Mouse (Mus musculus): ENCODE results near the gene Frmpd3. TPM values are rescaled to one million over a fixed set of nuclear protein-coding genes. Genes with fewer than 3 reads are reported as not detected.

Gene Frmpd3
- polyA plus RNA-seq, 1 experiment: 0.11 TPM

GRCm38 (mm10) chrX:140437906-140438305, 95.8 kb downstream of the Frmpd3 start:
- TF ChIP-seq POLR2A (IDR thresholded peaks at IDR 0.05; ENCODE audit: borderline replicate concordance, extremely low read depth, low read depth, low read length) (no peak), CTCF (IDR thresholded peaks at IDR 0.05; ENCODE audit: insufficient read depth, low read length) (no peak)
- Histone ChIP-seq H3K4me1 (ENCODE audit: control insufficient read depth, insufficient read depth, low read length) (no peaks in the 10 kb centered on the region), H3K4me3 (replicated peaks; ENCODE audit: extremely low read depth, low read depth, low read length) (no peak overlapping the region)
- no peak for DNase-seq

GRCm38 (mm10) chrX:140445551-140445950, 103.5 kb downstream of the Frmpd3 start:
- TF ChIP-seq CTCF (IDR thresholded peaks at IDR 0.05; ENCODE audit: insufficient read depth, low read length): no peak
- TF ChIP-seq POLR2A (IDR thresholded peaks at IDR 0.05; ENCODE audit: borderline replicate concordance, extremely low read depth, low read depth, low read length): no peak
- H3K4me1 ChIP-seq (ENCODE audit: control insufficient read depth, insufficient read depth, low read length): no peaks in the 10 kb centered on the region; the same call in 1 of the 2 replicates
- DNase-seq: no peak
- H3K4me3 ChIP-seq (replicated peaks; ENCODE audit: extremely low read depth, low read depth, low read length): no peak overlapping the region
- WGBS: 71% methylated on average over 13 of the region's 13 CpGs

DNA sequence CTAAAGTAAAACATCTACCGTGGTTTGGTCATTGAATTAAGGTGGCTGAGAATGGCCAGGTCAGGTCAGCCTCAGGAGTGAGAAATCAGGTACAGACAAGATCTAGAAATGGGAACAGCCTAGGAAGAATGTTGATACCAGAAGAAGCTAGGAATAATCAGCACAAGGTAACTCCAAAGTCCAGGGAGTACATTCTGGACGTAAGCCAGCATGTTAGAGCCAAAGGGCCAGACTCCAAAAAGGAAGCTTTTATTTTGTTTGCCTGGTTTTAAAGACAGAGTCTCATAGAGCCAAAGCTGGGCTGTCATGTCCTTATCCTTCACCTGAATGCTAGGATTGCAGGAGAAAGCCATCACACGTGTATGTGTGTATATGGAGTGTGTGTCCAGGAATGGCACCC, 108.0 kb downstream of the Frmpd3 start:
- DNase-seq: no peak
- 45% methylated on average over 3 of the region's 3 CpGs for WGBS
- TF ChIP-seq POLR2A (IDR thresholded peaks at IDR 0.05; ENCODE audit: borderline replicate concordance, extremely low read depth, low read depth, low read length) (no peak), CTCF (IDR thresholded peaks at IDR 0.05; ENCODE audit: insufficient read depth, low read length) (no peak)

DNA sequence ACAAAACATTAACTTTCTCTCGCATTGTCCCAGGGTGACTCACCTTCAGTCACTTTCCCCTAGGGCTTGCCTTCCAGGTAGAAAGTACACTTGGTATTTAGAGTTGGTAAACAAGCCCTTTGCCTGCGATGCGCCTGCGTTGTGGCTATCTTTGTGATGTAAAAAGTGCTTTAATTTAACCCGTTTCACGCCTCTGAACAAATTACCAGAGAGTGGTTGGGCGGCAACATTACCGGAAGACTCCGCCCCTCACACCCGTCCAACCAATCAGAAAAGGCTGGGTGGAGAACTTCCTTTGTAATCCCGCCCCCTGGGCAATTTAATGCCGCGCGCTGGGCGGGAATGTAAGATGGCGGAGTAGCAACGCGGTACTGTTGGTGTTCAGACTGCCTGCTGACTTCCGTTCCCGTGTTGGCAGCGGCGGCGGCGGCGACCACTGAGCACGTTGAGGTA, 114.2 kb downstream of the Frmpd3 start, which contains the start of gene Prps1:
Gene Prps1 (plus strand): TSS at position 335 of the 453 bp plus-strand sequence.
- 31% methylated on average over 26 of the region's 26 CpGs for WGBS
- DNase-seq: peak; percentile 78
- TF ChIP-seq CTCF (IDR thresholded peaks at IDR 0.05; ENCODE audit: insufficient read depth, low read length): no peak
- peak; percentile 75; the same call in 1 of the 2 replicates for TF ChIP-seq POLR2A (IDR thresholded peaks at IDR 0.05; ENCODE audit: borderline replicate concordance, extremely low read depth, low read depth, low read length)
- H3K4me1 ChIP-seq (ENCODE audit: control insufficient read depth, insufficient read depth, low read length): no peaks in the 10 kb centered on the region
- peak within 1 kb of the TSS; percentile 73 for H3K4me3 ChIP-seq (replicated peaks; ENCODE audit: extremely low read depth, low read depth, low read length)

More for the DNA sequence above, 108.0 kb downstream of the Frmpd3 start:
- H3K4me1 ChIP-seq (ENCODE audit: control insufficient read depth, insufficient read depth, low read length): no peaks in the 10 kb centered on the region; the same call in 1 of the 2 replicates
- no peak overlapping the region for H3K4me3 ChIP-seq (replicated peaks; ENCODE audit: extremely low read depth, low read depth, low read length)

- WGBS: 36% methylated on average over 39 of the region's 39 CpGs
- Histone ChIP-seq H3K4me3 (replicated peaks; ENCODE audit: extremely low read depth, low read depth, low read length) (peak overlapping the region; percentile 73), H3K4me1 (ENCODE audit: control insufficient read depth, insufficient read depth, low read length) (no peaks in the 10 kb centered on the region)
- TF ChIP-seq CTCF (IDR thresholded peaks at IDR 0.05; ENCODE audit: insufficient read depth, low read length) (no peak), POLR2A (IDR thresholded peaks at IDR 0.05; ENCODE audit: borderline replicate concordance, extremely low read depth, low read depth, low read length) (no peak)
- DNase-seq: no peak
Measured at GRCm38 (mm10) chrX:140456751-140457491, 114.9 kb downstream of the Frmpd3 start.

DNA sequence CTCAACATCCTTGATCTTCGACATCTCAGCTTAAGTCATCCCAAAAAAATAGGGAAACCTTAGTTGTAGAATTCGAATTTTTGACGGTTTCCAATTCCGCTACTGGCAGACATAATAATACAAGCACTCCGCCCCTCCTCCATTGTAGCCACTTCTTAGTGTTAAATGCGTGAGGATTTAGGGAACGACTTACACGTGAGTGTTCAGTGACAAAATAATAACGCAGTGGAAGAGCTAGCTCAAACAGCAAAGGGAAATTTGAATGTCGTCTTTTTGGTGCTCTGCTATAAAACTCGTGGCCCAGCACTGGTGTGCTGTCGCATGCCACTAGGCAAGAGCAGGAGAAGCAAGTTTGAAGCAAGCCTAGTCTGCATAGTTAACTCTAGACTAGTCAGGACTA, 115.4 kb downstream of the Frmpd3 start:
- TF ChIP-seq CTCF (IDR thresholded peaks at IDR 0.05; ENCODE audit: insufficient read depth, low read length): no peak
- no peak for TF ChIP-seq POLR2A (IDR thresholded peaks at IDR 0.05; ENCODE audit: borderline replicate concordance, extremely low read depth, low read depth, low read length)
- no peak for DNase-seq
- WGBS: 31% methylated on average over 12 of the region's 12 CpGs
- H3K4me3 ChIP-seq (replicated peaks; ENCODE audit: extremely low read depth, low read depth, low read length): peak overlapping the region; percentile 73
- H3K4me1 ChIP-seq (ENCODE audit: control insufficient read depth, insufficient read depth, low read length): no peaks in the 10 kb centered on the region

DNA sequence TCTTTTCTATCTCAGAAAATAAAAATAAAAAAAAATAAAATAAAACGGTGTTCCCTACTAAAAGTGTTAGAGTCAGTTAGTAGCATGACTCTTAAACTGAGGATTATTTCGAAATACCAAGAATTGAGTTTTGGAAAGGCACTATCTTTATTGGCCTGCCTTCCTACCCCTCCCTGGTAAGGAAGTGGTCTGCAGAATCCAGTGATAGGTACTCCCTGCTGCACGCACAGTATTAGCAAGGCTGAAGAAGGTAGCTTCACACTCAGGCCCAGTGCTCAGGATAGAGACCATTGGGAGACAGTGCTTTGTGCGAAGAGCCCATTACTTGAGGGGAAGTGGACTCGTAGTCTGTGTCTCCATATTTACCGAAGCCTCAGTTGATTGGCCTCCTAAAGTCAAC, 136.2 kb downstream of the Frmpd3 start:
- no peak for DNase-seq
- Histone ChIP-seq H3K4me1 (ENCODE audit: control insufficient read depth, insufficient read depth, low read length) (no peaks in the 10 kb centered on the region), H3K4me3 (replicated peaks; ENCODE audit: extremely low read depth, low read depth, low read length) (no peak overlapping the region)
- no peak for TF ChIP-seq POLR2A (IDR thresholded peaks at IDR 0.05; ENCODE audit: borderline replicate concordance, extremely low read depth, low read depth, low read length)
- TF ChIP-seq CTCF (IDR thresholded peaks at IDR 0.05; ENCODE audit: insufficient read depth, low read length): no peak
- WGBS: 81% methylated on average over 6 of the region's 6 CpGs

DNA sequence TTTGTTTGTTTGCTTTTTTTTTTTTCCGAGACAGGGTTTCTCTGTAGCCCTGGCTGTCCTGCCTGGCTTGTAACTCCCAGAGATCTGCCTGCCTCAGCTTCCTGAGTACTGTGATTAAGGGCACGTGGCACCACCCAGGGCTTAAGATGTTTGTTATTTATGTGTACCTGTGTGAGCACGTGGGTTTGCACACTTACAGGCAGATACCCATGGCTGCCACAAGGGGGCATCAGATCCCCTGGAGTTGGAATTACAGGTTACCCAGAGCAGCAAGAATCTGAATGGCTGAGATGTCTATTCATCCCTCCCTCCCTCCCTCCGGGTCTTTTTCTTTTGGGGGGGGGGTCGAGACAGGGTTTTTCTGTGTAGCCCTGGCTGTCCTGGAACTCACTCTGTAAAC, 137.1 kb downstream of the Frmpd3 start:
- WGBS: 35% methylated on average over 5 of the region's 5 CpGs
- TF ChIP-seq CTCF (IDR thresholded peaks at IDR 0.05; ENCODE audit: insufficient read depth, low read length) (peak; percentile 73), POLR2A (IDR thresholded peaks at IDR 0.05; ENCODE audit: borderline replicate concordance, extremely low read depth, low read depth, low read length) (no peak)
- Histone ChIP-seq H3K4me1 (ENCODE audit: control insufficient read depth, insufficient read depth, low read length) (no peaks in the 10 kb centered on the region), H3K4me3 (replicated peaks; ENCODE audit: extremely low read depth, low read depth, low read length) (no peak overlapping the region)
- DNase-seq: peak; percentile 36

Other genes with a start within 250 kb of the Frmpd3 start
- gene Prps1, start 114.3 kb downstream of the Frmpd3 start, polyA plus RNA-seq (2012; rRNA removed): 5.8 and 10.2 TPM in 2 replicates